Mouse (Mus musculus) erythroblast, embryonic 14.5 days (primary cell): ENCODE measurements around the gene Abi1.

Experiments used
- GATA1 ChIP-seq: IDR thresholded peaks from 2 replicates; pipeline ENCODE4 v1.6.1; 2012; ENCODE audit warnings: low read length, inconsistent platforms, mixed read lengths
- TAL1 ChIP-seq: IDR thresholded peaks from 3 replicates; pipeline ENCODE4 v1.6.1; 2012; ENCODE audit warnings: low read length, inconsistent platforms, mixed read lengths

DNA sequence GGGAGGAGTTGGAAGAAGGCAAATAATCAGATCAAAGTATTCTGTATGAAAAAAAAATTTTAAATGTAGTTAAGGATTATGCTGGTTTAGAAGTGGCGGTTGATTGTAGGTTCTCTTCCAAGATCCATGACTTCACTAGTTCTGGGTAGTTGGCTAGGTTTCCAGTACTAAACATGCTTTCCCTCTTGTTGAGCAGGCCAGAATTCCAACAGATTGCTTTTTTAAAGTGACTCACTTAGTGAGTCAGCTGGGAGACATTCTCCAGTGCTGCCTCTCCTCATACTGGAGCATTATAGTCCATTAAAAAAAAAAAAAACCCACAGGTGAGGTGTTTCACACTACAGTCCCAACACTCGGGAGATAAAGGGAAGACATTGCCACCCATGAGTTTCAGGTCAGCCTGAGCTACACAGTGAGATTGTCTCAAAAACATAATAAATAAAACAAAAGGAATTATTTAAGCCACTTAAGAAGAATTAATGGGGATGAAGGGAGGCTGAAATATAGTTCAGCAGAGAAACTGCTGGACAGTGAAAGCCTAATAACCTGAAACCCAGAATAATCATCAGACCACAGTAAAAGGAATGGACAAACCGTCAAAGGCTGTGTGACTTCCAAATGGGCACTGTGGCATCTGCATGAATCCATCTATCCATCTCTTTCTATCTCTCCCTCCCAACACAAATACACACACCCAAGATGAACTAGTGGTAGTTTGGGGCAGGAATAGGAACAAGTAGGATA is 5.2 kb downstream of the Abi1 start:
- TF ChIP-seq GATA1 (no peak), TAL1 (no peak)
